14 mouse cellular contexts compared by ENCODE assay signal in the genomic region with DNA sequence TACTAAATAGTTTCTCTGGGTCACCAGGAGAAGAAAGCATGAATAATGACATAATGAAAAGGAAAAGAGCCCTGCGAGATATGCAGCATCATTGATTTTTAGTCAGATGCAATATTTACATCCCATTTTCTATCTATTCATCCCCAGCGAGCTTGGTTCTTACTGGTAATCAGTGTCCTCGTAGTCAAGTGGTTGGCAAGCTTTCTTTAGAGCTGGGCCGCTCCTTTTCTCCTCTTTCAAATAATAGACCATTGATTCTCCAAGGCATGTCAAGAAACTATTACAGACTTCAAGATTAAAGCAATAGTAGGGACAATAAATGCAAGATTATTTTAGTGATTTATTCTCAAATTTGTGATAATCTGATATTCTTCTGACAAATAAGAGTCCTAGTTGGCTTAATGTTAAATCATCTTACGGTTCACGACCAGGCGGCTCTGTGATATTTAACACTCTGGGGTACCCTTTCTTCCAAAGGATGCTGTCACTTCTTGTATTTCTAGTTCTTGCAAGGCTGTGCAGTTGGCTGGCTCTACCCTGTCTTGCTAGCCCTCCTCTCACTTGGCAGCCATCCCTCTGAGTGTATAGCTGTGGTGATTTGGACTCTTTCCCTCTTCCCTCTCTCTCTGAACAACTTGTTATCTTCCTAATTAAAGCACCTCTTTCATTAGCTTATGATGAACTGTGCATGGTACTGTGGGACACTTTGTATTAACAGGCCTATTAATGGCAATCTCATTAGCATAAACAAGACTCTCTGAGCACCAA.
DNase-seq lines count a peak whose midpoint lies in the region; ATAC-seq and TF ChIP-seq lines count a peak whose summit lies in the region.
"Had no signal": no experiment of that assay in that cellular context is flagged by ENCODE, and none has a peak within 500 bp of the region (broad histone marks: within the 10 kb centered on the region; RNA-seq: fewer than 3 reads in every experiment).

No protein-coding gene starts in this region.

- no peak overlapping the region for H3K4me2 ChIP-seq in hindbrain, postnatal 0 days (ENCODE audit: low read depth, low read length)
- H3K4me2 ChIP-seq in forebrain, embryonic 12.5 days: no peak overlapping the region
- H3K4me2 ChIP-seq in midbrain, postnatal 0 days (ENCODE audit: low read depth, low read length, poor library complexity, severe bottlenecking): no peak overlapping the region
- H3K4me2 ChIP-seq: lung, embryonic 15.5 days had no signal

- WGBS in hindbrain, postnatal 0 days: 40% methylated on average over 7 of the region's 7 CpGs
- WGBS in hindbrain, embryonic 10.5 days: 94% methylated on average over 7 of the region's 7 CpGs
- 54% methylated on average over 7 of the region's 7 CpGs for WGBS in forebrain, embryonic 12.5 days
- 73% methylated on average over 7 of the region's 7 CpGs for WGBS in midbrain, postnatal 0 days

- no peak overlapping the region for H3K4me3 ChIP-seq in hindbrain, postnatal 0 days (ENCODE audit: low read length)
- H3K4me3 ChIP-seq in hindbrain, embryonic 10.5 days: no peak overlapping the region
- no peak overlapping the region for H3K4me3 ChIP-seq in forebrain, embryonic 12.5 days (replicated peaks)
- no peak overlapping the region for H3K4me3 ChIP-seq in midbrain, postnatal 0 days (ENCODE audit: low read depth, low read length)
- H3K4me3 ChIP-seq: lung, embryonic 15.5 days; megakaryocyte, embryonic 14.5 days had no signal

- no peaks in the 10 kb centered on the region for H3K27me3 ChIP-seq in hindbrain, postnatal 0 days (ENCODE audit: insufficient read depth, low read length)
- no peaks in the 10 kb centered on the region for H3K27me3 ChIP-seq in hindbrain, embryonic 10.5 days (ENCODE audit: insufficient read depth, poor library complexity, severe bottlenecking)
- no peaks in the 10 kb centered on the region for H3K27me3 ChIP-seq in forebrain, embryonic 12.5 days
- no peaks in the 10 kb centered on the region for H3K27me3 ChIP-seq in midbrain, postnatal 0 days (ENCODE audit: insufficient read depth, low read length)
- H3K27me3 ChIP-seq: lung, embryonic 15.5 days; megakaryocyte, embryonic 14.5 days had no signal

- peak; percentile 67 for DNase-seq in hindbrain, postnatal 0 days (ENCODE audit: low spot score)
- no peak for DNase-seq in hindbrain, embryonic 10.5 days (ENCODE audit: low spot score)
- DNase-seq in brain, adult 2 months (ENCODE audit: low read depth, low spot score): peak; percentile 42
- peak; percentile 61 for DNase-seq in midbrain, postnatal 0 days (ENCODE audit: low spot score)
- no peak for DNase-seq in urinary bladder, postnatal 10 days (ENCODE audit: low spot score)
- no peak for DNase-seq in ovary, postnatal 10 days (ENCODE audit: low spot score)
- DNase-seq: adrenal gland, postnatal 36 days; kidney, adult 11 months; kidney, postnatal 36 days; liver; thymus, adult 2 months had no signal

- no peaks in the 10 kb centered on the region for H3K36me3 ChIP-seq in hindbrain, postnatal 0 days (ENCODE audit: insufficient read depth, low read length)
- no peaks in the 10 kb centered on the region for H3K36me3 ChIP-seq in hindbrain, embryonic 10.5 days
- no peaks in the 10 kb centered on the region for H3K36me3 ChIP-seq in forebrain, embryonic 12.5 days (replicated peaks)
- H3K36me3 ChIP-seq in midbrain, postnatal 0 days (ENCODE audit: insufficient read depth, low read length): no peaks in the 10 kb centered on the region
- H3K36me3 ChIP-seq: lung, embryonic 15.5 days had no signal

- no peak for TF ChIP-seq CTCF in hindbrain, postnatal 0 days (IDR thresholded peaks at IDR 0.05; ENCODE audit: low read depth)
- TF ChIP-seq CTCF in midbrain, postnatal 0 days (IDR thresholded peaks at IDR 0.05): no peak

- no peak overlapping the region for H3K27ac ChIP-seq in hindbrain, postnatal 0 days
- no peak overlapping the region for H3K27ac ChIP-seq in hindbrain, embryonic 10.5 days
- 0 out of 2 replicates have a peak overlapping the region, but pooled peaks have one; percentile 25 for H3K27ac ChIP-seq in forebrain, embryonic 12.5 days
- H3K27ac ChIP-seq in midbrain, postnatal 0 days (ENCODE audit: low read depth, low read length): no peak overlapping the region
- H3K27ac ChIP-seq: lung, embryonic 15.5 days had no signal

- H3K9me3 ChIP-seq in hindbrain, postnatal 0 days (ENCODE audit: low read length): peaks cover 6% of the 10 kb centered on the region; the same call in 1 of the 2 replicates
- peaks cover 4% of the 10 kb centered on the region; the same call in 1 of the 2 replicates for H3K9me3 ChIP-seq in hindbrain, embryonic 10.5 days
- 0 out of 2 replicates have a peak, but pooled peaks cover 6% of the 10 kb centered on the region for H3K9me3 ChIP-seq in forebrain, embryonic 12.5 days
- no peaks in the 10 kb centered on the region for H3K9me3 ChIP-seq in midbrain, postnatal 0 days (ENCODE audit: low read length)
- H3K9me3 ChIP-seq: lung, embryonic 15.5 days; megakaryocyte, embryonic 14.5 days had no signal

- H3K9ac ChIP-seq in hindbrain, postnatal 0 days (replicated peaks; ENCODE audit: low read length): no peak overlapping the region
- no peak overlapping the region for H3K9ac ChIP-seq in forebrain, embryonic 12.5 days
- no peak overlapping the region for H3K9ac ChIP-seq in midbrain, postnatal 0 days (replicated peaks; ENCODE audit: low read length, poor library complexity, severe bottlenecking)
- H3K9ac ChIP-seq: lung, embryonic 15.5 days had no signal

- peaks cover 7% of the 10 kb centered on the region for H3K4me1 ChIP-seq in hindbrain, postnatal 0 days (ENCODE audit: insufficient read depth, low read length)
- peaks cover 3% of the 10 kb centered on the region; the same call in 1 of the 2 replicates for H3K4me1 ChIP-seq in hindbrain, embryonic 10.5 days (replicated peaks)
- H3K4me1 ChIP-seq in forebrain, embryonic 12.5 days: peaks cover 3% of the 10 kb centered on the region; the same call in 1 of the 2 replicates
- H3K4me1 ChIP-seq in midbrain, postnatal 0 days (ENCODE audit: insufficient read depth, low read length): 0 out of 2 replicates have a peak, but pooled peaks cover 2% of the 10 kb centered on the region
- H3K4me1 ChIP-seq: megakaryocyte, embryonic 14.5 days had no signal

- peak; percentile 38; the same call in 1 of the 2 replicates for ATAC-seq in hindbrain, postnatal 0 days
- ATAC-seq in forebrain, embryonic 12.5 days (ENCODE audit: low FRiP score): peak; percentile 91
- ATAC-seq in midbrain, postnatal 0 days (ENCODE audit: low FRiP score): no peak

Comparison
In these comparisons a context has a peak if more than half of its experiments do, and no peak if none do; other contexts are left out.
1. DNase-seq: peak in hindbrain, postnatal 0 days (single experiment), brain, adult 2 months (single experiment) and midbrain, postnatal 0 days (single experiment); none in hindbrain, embryonic 10.5 days (single experiment), urinary bladder, postnatal 10 days (single experiment) and ovary, postnatal 10 days (single experiment).